Mouse (Mus musculus): ENCODE data around the gene Spaca9. TPM values are rescaled to one million over a fixed set of nuclear protein-coding genes. Genes with fewer than 3 reads are reported as not detected.

The Spaca9 gene
- total RNA-seq, 4 experiments from 2014 or later = not detected

- no peak for DNase-seq (ENCODE audit: low spot score)
Measured at GRCm38 (mm10) chr2:28665818-28666217, 33.7 kb downstream of the Spaca9 start.

- no peak for DNase-seq (ENCODE audit: low spot score)
Measured at GRCm38 (mm10) chr2:28662891-28663290, 36.6 kb downstream of the Spaca9 start.

- no peak for DNase-seq (ENCODE audit: low spot score)
Measured at GRCm38 (mm10) chr2:28656216-28656615, 43.3 kb downstream of the Spaca9 start.

GRCm38 (mm10) chr2:28654295-28654694 is 45.2 kb downstream of the Spaca9 start:
- DNase-seq (ENCODE audit: low spot score) = no peak

GRCm38 (mm10) chr2:28653351-28653750 is 46.2 kb downstream of the Spaca9 start:
- no peak for DNase-seq (ENCODE audit: low spot score)

GRCm38 (mm10) chr2:28650526-28650925 is 49.0 kb downstream of the Spaca9 start:
- DNase-seq (ENCODE audit: low spot score) = no peak

GRCm38 (mm10) chr2:28643081-28643480 is 56.4 kb downstream of the Spaca9 start:
- DNase-seq (ENCODE audit: low spot score) = no peak

Small RNA genes lying within 50 kb of the gene (microRNA-seq; reads per million reads assigned to microRNA genes)
- gene Mir3088 = not detected

Other genes starting within 250 kb of the Spaca9 start
- gene 1700007K13Rik, start 233.4 kb downstream of the Spaca9 start, total RNA-seq (2022) = under 1 TPM in 1 of 4 experiments, not detected in 3; 0.43 TPM
- 10 to 100 TPM; 39.1 to 46.8 (median 42.0) TPM for gene Mrps2, start 231.7 kb downstream of the Spaca9 start, total RNA-seq (2022)
- 1 to 10 TPM; 1.2 to 2.4 (median 2.1) TPM for gene Gbgt1, start 202.8 kb downstream of the Spaca9 start, total RNA-seq (2022)
- gene Gm10134, start 193.6 kb downstream of the Spaca9 start, total RNA-seq (2022) = 1 to 10 TPM in 2 of 4 experiments, not detected in 2; 1.4 TPM
- gene Ralgds, start 186.6 kb downstream of the Spaca9 start, total RNA-seq (2022) = 10 to 100 TPM in 2 of 4 experiments, 1 to 10 TPM in 2; 8.5 to 13.9 (median 9.8) TPM
- not detected for gene Cel, start 136.3 kb downstream of the Spaca9 start, total RNA-seq (2022)
- gene Gtf3c5, start 116.0 kb downstream of the Spaca9 start, total RNA-seq (2022) = 10 to 100 TPM in 3 of 4 experiments, 1 to 10 TPM in 1; 9.9 to 13.2 (median 10.6) TPM
- under 1 TPM in 1 of 4 experiments, not detected in 3; 0.78 TPM for gene Gfi1b, start 77.7 kb downstream of the Spaca9 start, total RNA-seq (2022)
- gene Tsc1, start 58.5 kb downstream of the Spaca9 start, total RNA-seq (2022) = 10 to 100 TPM; 23.7 to 31.3 (median 28.8) TPM
- under 1 TPM in 1 of 4 experiments, not detected in 3; 0.26 TPM for gene Ak8, start 437 bp upstream of the Spaca9 start, total RNA-seq (2022)
- gene Gtf3c4, start 140.6 kb upstream of the Spaca9 start, total RNA-seq (2022) = 10 to 100 TPM; 13.5 to 19.8 (median 17.3) TPM
- gene Ddx31, start 140.7 kb upstream of the Spaca9 start, total RNA-seq (2022) = 1 to 10 TPM; 3.3 to 4.9 (median 3.8) TPM
- gene Barhl1, start 216.9 kb upstream of the Spaca9 start, total RNA-seq (2022) = not detected

All from heart, adult 8-10 months (tissue).